Mouse (Mus musculus): Measurements from ENCODE around the gene Prl2b1.

The Prl2b1 gene

GRCm38 (mm10) chr13:27390746-27391145 is at the start of gene Prl2b1:
Gene Prl2b1, minus strand, starts transcription at chr13:27390846.
- no peak for DNase-seq (ENCODE audit: low spot score in 2 of 2)

- DNase-seq (ENCODE audit: low spot score in 2 of 2) = no peak
These were observed 47.9 kb upstream of the Prl2b1 start, which contains the start of gene Prl8a6 for GRCm38 (mm10) chr13:27438588-27438987. Gene Prl8a6, minus strand, starts transcription at chr13:27438688.

- DNase-seq (ENCODE audit: low spot score in 2 of 2) = no peak
These were observed 42.5 kb upstream of the Prl2b1 start for GRCm38 (mm10) chr13:27433159-27433558.

- DNase-seq (ENCODE audit: low spot score in 2 of 2) = no peak
These were observed 23.0 kb upstream of the Prl2b1 start for GRCm38 (mm10) chr13:27413640-27414039.

GRCm38 (mm10) chr13:27399061-27399724 is 8.5 kb upstream of the Prl2b1 start:
- DNase-seq (ENCODE audit: low spot score in 2 of 2) = no peak

GRCm38 (mm10) chr13:27345373-27345772 is 45.3 kb downstream of the Prl2b1 start, which contains the start of gene Prl8a2:
Gene Prl8a2, plus strand, starts transcription at chr13:27345673.
- DNase-seq (ENCODE audit: low spot score in 2 of 2) = no peak

- no peak for DNase-seq (ENCODE audit: low spot score in 2 of 2)
These were observed 47.8 kb downstream of the Prl2b1 start for GRCm38 (mm10) chr13:27342733-27343275.

GRCm38 (mm10) chr13:27334989-27335388 is 55.7 kb downstream of the Prl2b1 start:
- no peak for DNase-seq (ENCODE audit: low spot score in 2 of 2)

All from urinary bladder, postnatal 36 days (tissue).